Mouse (Mus musculus): Measurements from ENCODE around the gene Rpl37a.
A peak's percentile ranks its signal among the peaks of the same experiment; 100 is the strongest.

The Rpl37a gene

GRCm38 (mm10) chr1:72738946-72739680 lies 28.0 kb downstream of the Rpl37a start:
- no peak for DNase-seq (ENCODE audit: low spot score)

GRCm38 (mm10) chr1:72739681-72740063 lies 28.6 kb downstream of the Rpl37a start:
- DNase-seq (ENCODE audit: low spot score) = no peak

- DNase-seq (ENCODE audit: low spot score) = no peak
These were observed 30.3 kb downstream of the Rpl37a start for GRCm38 (mm10) chr1:72741406-72741805.

GRCm38 (mm10) chr1:72744816-72745506 lies 33.9 kb downstream of the Rpl37a start:
- DNase-seq (ENCODE audit: low spot score) = no peak

- DNase-seq (ENCODE audit: low spot score) = no peak
These were observed 35.3 kb downstream of the Rpl37a start for GRCm38 (mm10) chr1:72746382-72746781.

GRCm38 (mm10) chr1:72751371-72751781 lies 40.3 kb downstream of the Rpl37a start:
- peak; percentile 17 for DNase-seq (ENCODE audit: low spot score)

- no peak for DNase-seq (ENCODE audit: low spot score)
These were observed 42.1 kb downstream of the Rpl37a start for GRCm38 (mm10) chr1:72753211-72753610.

- no peak for DNase-seq (ENCODE audit: low spot score)
These were observed 44.1 kb downstream of the Rpl37a start for GRCm38 (mm10) chr1:72755227-72755626.

GRCm38 (mm10) chr1:72755801-72756200 lies 44.7 kb downstream of the Rpl37a start:
- DNase-seq (ENCODE audit: low spot score) = no peak

- no peak for DNase-seq (ENCODE audit: low spot score)
These were observed 48.7 kb downstream of the Rpl37a start for GRCm38 (mm10) chr1:72759758-72760157.
